15 mouse cellular contexts compared by ENCODE assay signal in genomic region chr9:120765292-120765691, GRCm38 (mm10).
A peak's percentile ranks its signal among the peaks of the same experiment; 100 is the strongest.
DNase-seq lines count a peak whose midpoint lies in the region; ATAC-seq and TF ChIP-seq lines count a peak whose summit lies in the region.
"Had no signal": no experiment of that assay in that cellular context is flagged by ENCODE, and none has a peak within 500 bp of the region (broad histone marks: within the 10 kb centered on the region; RNA-seq: fewer than 3 reads in every experiment).

No protein-coding gene starts in this region.

- peaks cover 11% of the 10 kb centered on the region; the same call in 1 of the 2 replicates for H3K4me1 ChIP-seq in lung, embryonic 14.5 days (ENCODE audit: insufficient read depth)
- H3K4me1 ChIP-seq: megakaryocyte, embryonic 14.5 days had no signal

- ATAC-seq in lung, embryonic 14.5 days (ENCODE audit: insufficient read depth), result peak; percentile 60
- no peak for ATAC-seq in erythroblast, adult 5-6 weeks (replicated peaks; ENCODE audit: low FRiP score, poor library complexity, severe bottlenecking)
- ATAC-seq: forebrain, embryonic 14.5 days had no signal

- H3K4me2 ChIP-seq in lung, embryonic 14.5 days, result no peak overlapping the region
- H3K4me2 ChIP-seq: hindbrain, embryonic 15.5 days had no signal

- TF ChIP-seq CTCF in lung, embryonic 14.5 days (IDR thresholded peaks at IDR 0.05; ENCODE audit: low read depth), result no peak

- DNase-seq in lung, embryonic 14.5 days, result peak; percentile 78
- DNase-seq in lung, postnatal 25 days (ENCODE audit: low spot score), result no peak
- peak; percentile 73 for DNase-seq in R1 (ENCODE audit: low read depth, low spot score)
- DNase-seq in brain, adult 2 months (ENCODE audit: low read depth, low spot score), result peak; percentile 37
- DNase-seq in lung, postnatal 14 days, result peak; percentile 46
- DNase-seq in natural killer cell, adult 2 months (ENCODE audit: low spot score in 2 of 2), result no peak
- no peak for DNase-seq in retina, embryonic 14.5 days (ENCODE audit: low spot score)
- DNase-seq: adrenal gland, postnatal 14 days; cerebellum, adult 8-10 months; cerebellum, postnatal 36 days had no signal

- no peak overlapping the region for H3K4me3 ChIP-seq in lung, embryonic 14.5 days (ENCODE audit: low read depth, low read length)
- H3K4me3 ChIP-seq: heart, embryonic 10.5 days; hindbrain, embryonic 15.5 days; megakaryocyte, embryonic 14.5 days had no signal

- H3K27ac ChIP-seq in lung, embryonic 14.5 days (ENCODE audit: low read depth), result no peak overlapping the region
- H3K27ac ChIP-seq: heart, embryonic 10.5 days; hindbrain, embryonic 15.5 days had no signal

- no peaks in the 10 kb centered on the region for H3K9me3 ChIP-seq in lung, embryonic 14.5 days (ENCODE audit: low read depth, low read length)
- H3K9me3 ChIP-seq: heart, embryonic 10.5 days; hindbrain, embryonic 15.5 days had no signal

- H3K36me3 ChIP-seq in lung, embryonic 14.5 days (ENCODE audit: insufficient read depth), result no peaks in the 10 kb centered on the region
- H3K36me3 ChIP-seq: heart, embryonic 10.5 days; hindbrain, embryonic 15.5 days had no signal

- H3K27me3 ChIP-seq in lung, embryonic 14.5 days (ENCODE audit: insufficient read depth, low read length), result no peaks in the 10 kb centered on the region
- H3K27me3 ChIP-seq: hindbrain, embryonic 15.5 days had no signal

- 35% methylated on average over 4 of the region's 4 CpGs for WGBS in lung, embryonic 14.5 days

- H3K9ac ChIP-seq in lung, embryonic 14.5 days, result no peak overlapping the region
- H3K9ac ChIP-seq: hindbrain, embryonic 15.5 days had no signal

Comparison
In these comparisons a context has a peak if more than half of its experiments do, and no peak if none do; other contexts are left out.
1. DNase-seq: peak in lung, embryonic 14.5 days (single experiment), R1 (single experiment), brain, adult 2 months (single experiment) and lung, postnatal 14 days (single experiment); none in lung, postnatal 25 days (single experiment), natural killer cell, adult 2 months (0 of 2) and retina, embryonic 14.5 days (single experiment).